Mouse (Mus musculus) forebrain, embryonic 11.5 days (tissue): ENCODE measurements around the gene D930048N14Rik. TPM values are rescaled to one million over a fixed set of nuclear protein-coding genes. Genes with fewer than 3 reads are reported as not detected.
A peak's percentile ranks its signal among the peaks of the same experiment; 100 is the strongest.
"Not testable (repeated sequence)": the region's sequence is repeated elsewhere in the genome, so short reads cannot be mapped to it uniquely, and the experiment has no call there.

ENCODE experiments used
- ATAC-seq: fragments of 200-750 bp; cut with Nextera tagmentation; replicated peaks from 2 replicates; pipeline ENCODE4 v1.8.0; 2017; ENCODE audit warnings: moderate TSS enrichment; ENCODE audit not compliant: low FRiP score
- DNase-seq: peaks from one replicate; pipeline ENCODE4 v3.0.0-alpha.2; 2017; ENCODE audit warnings: low spot score
- H3K27ac ChIP-seq: fragments of 300-500 bp; sonication (generic); 2 replicates; pipeline ENCODE4 v1.5.1; 2014; ENCODE audit warnings: low read depth, low read length
- H3K27me3 ChIP-seq: fragments of 300-500 bp; sonication (generic); 2 replicates; pipeline ENCODE4 v1.6.1; 2014; ENCODE audit warnings: mild to moderate bottlenecking, low read length, mixed read lengths; ENCODE audit not compliant: control insufficient read depth, insufficient read depth
- H3K36me3 ChIP-seq: fragments of 300-500 bp; sonication (generic); 2 replicates; pipeline ENCODE4 v1.6.1; 2014; ENCODE audit warnings: mild to moderate bottlenecking, low read length, moderate library complexity, mixed read lengths; ENCODE audit not compliant: control insufficient read depth, insufficient read depth
- H3K4me1 ChIP-seq: fragments of 300-500 bp; sonication (generic); replicated peaks from 2 replicates; pipeline ENCODE4 v1.6.1; 2014; ENCODE audit warnings: low read length, mixed read lengths; ENCODE audit not compliant: control insufficient read depth, insufficient read depth
- H3K4me2 ChIP-seq: fragments of 300-500 bp; sonication (generic); 2 replicates; pipeline ENCODE4 v1.6.1; 2014; ENCODE audit warnings: low read depth, mild to moderate bottlenecking, low read length, moderate library complexity, mixed read lengths; ENCODE audit not compliant: severe bottlenecking
- H3K4me3 ChIP-seq: fragments of 300-500 bp; sonication (generic); 2 replicates; pipeline ENCODE4 v1.5.1; 2014; ENCODE audit warnings: low read depth, low read length
- H3K9ac ChIP-seq: fragments of 300-500 bp; sonication (generic); 2 replicates; pipeline ENCODE4 v1.6.1; 2014; ENCODE audit warnings: low read length
- H3K9me3 ChIP-seq: fragments of 300-500 bp; sonication (generic); 2 replicates; pipeline ENCODE4 v1.6.1; 2016; ENCODE audit warnings: low read length, mixed read lengths; ENCODE audit not compliant: control insufficient read depth
- WGBS: fragments of 180-500 bp; shearing (Covaris S2); extraction: QIAGEN DNeasy Blood & Tissue Kit; methylation state at CpG from one replicate; pipeline ENCODE4 v1.1.7; 2014; 5-methylcytosine and 5-hydroxymethylcytosine counted together
- polyA plus RNA-seq: library from polyadenylated mRNA; unstranded; fragments of >200 nt; fragmentation: Nextera tagmentation; extraction: Ambion mirVana; gene quantifications from 2 replicates; pipeline ENCODE4 v1.2.1, GENCODE M21; 2014

Gene D930048N14Rik
- polyA plus RNA-seq, 1 experiment from 2014 or later, result 1.1 TPM

- no peak for ATAC-seq
- no peaks in the 10 kb centered on the region for H3K36me3 ChIP-seq
- H3K27me3 ChIP-seq, result no peaks in the 10 kb centered on the region
These were observed 36.5 kb upstream of the D930048N14Rik start for GRCm38 (mm10) chr11:51614256-51614655.

GRCm38 (mm10) chr11:51615129-51615528 lies 35.6 kb upstream of the D930048N14Rik start:
- Histone ChIP-seq H3K9ac (peak overlapping the region; percentile 61), H3K27ac (no peak overlapping the region), H3K4me3 (peak overlapping the region; percentile 14; the same call in 1 of the 2 replicates), H3K4me2 (peak overlapping the region; percentile 55; the same call in 1 of the 2 replicates), H3K27me3 (no peaks in the 10 kb centered on the region), H3K4me1 (peaks cover 5% of the 10 kb centered on the region), H3K36me3 (no peaks in the 10 kb centered on the region), H3K9me3 (no peaks in the 10 kb centered on the region)
- ATAC-seq (no peak), DNase-seq (no peak)
- WGBS, result 54% methylated on average over 7 of the region's 7 CpGs

More at GRCm38 (mm10) chr11:51614256-51614655, 36.5 kb upstream of the D930048N14Rik start:
- WGBS, result 85% methylated on average over 8 of the region's 8 CpGs
- no peak overlapping the region for H3K9ac ChIP-seq
- H3K9me3 ChIP-seq, result no peaks in the 10 kb centered on the region
- peaks cover 5% of the 10 kb centered on the region for H3K4me1 ChIP-seq
- DNase-seq, result no peak
- H3K4me3 ChIP-seq, result no peak overlapping the region
- H3K4me2 ChIP-seq, result no peak overlapping the region
- H3K27ac ChIP-seq, result no peak overlapping the region

- H3K9me3 ChIP-seq, result no peaks in the 10 kb centered on the region
- DNase-seq (peak; percentile 77), ATAC-seq (no peak)
- no peaks in the 10 kb centered on the region for H3K27me3 ChIP-seq
- 3% methylated on average over 14 of the region's 14 CpGs for whole genome bisulfite sequencing
- peaks cover 6% of the 10 kb centered on the region for H3K4me1 ChIP-seq
- H3K4me2 ChIP-seq, result peak overlapping the region; percentile 55
- H3K27ac ChIP-seq, result no peak overlapping the region
- no peaks in the 10 kb centered on the region for H3K36me3 ChIP-seq
- H3K4me3 ChIP-seq, result peak overlapping the region; percentile 14; the same call in 1 of the 2 replicates
- peak overlapping the region; percentile 61 for H3K9ac ChIP-seq
These were observed 35.2 kb upstream of the D930048N14Rik start for GRCm38 (mm10) chr11:51615601-51616000.

- H3K27me3 ChIP-seq, ATAC-seq, H3K36me3 ChIP-seq, H3K9me3 ChIP-seq, H3K27ac ChIP-seq, DNase-seq, H3K4me3 ChIP-seq: not testable (repeated sequence)
- 88% methylated on average over 7 of the region's 7 CpGs for WGBS
- H3K4me1 ChIP-seq, result peaks cover 10% of the 10 kb centered on the region
- peak overlapping the region; percentile 55; the same call in 1 of the 2 replicates for H3K4me2 ChIP-seq
- H3K9ac ChIP-seq, result peak overlapping the region; percentile 61; the same call in 1 of the 2 replicates
These were observed 34.6 kb upstream of the D930048N14Rik start for GRCm38 (mm10) chr11:51616113-51616512.

- Histone ChIP-seq H3K27me3 (no peaks in the 10 kb centered on the region), H3K4me1 (peaks cover 10% of the 10 kb centered on the region), H3K4me2 (no peak overlapping the region), H3K9me3 (no peaks in the 10 kb centered on the region), H3K36me3 (no peaks in the 10 kb centered on the region; the same call in 1 of the 2 replicates), H3K27ac (no peak overlapping the region), H3K9ac (no peak overlapping the region), H3K4me3 (no peak overlapping the region)
- WGBS, result 6% methylated on average over 4 of the region's 4 CpGs
- ATAC-seq (no peak), DNase-seq (peak; percentile 72)
These were observed 33.1 kb upstream of the D930048N14Rik start for GRCm38 (mm10) chr11:51617693-51618092.

- peaks cover 10% of the 10 kb centered on the region for H3K4me1 ChIP-seq
- H3K36me3 ChIP-seq, result peaks cover 3% of the 10 kb centered on the region
- H3K9ac ChIP-seq, result peak overlapping the region; percentile 3; the same call in 1 of the 2 replicates
- H3K27ac ChIP-seq, result no peak overlapping the region
- no peaks in the 10 kb centered on the region for H3K27me3 ChIP-seq
- no peaks in the 10 kb centered on the region for H3K9me3 ChIP-seq
- no peak for DNase-seq
- peak overlapping the region; percentile 53; the same call in 1 of the 2 replicates for H3K4me2 ChIP-seq
- ATAC-seq, result no peak; the same call in 1 of the 2 replicates
- peak overlapping the region; percentile 68 for H3K4me3 ChIP-seq
- 57% methylated on average over 8 of the region's 8 CpGs for WGBS
These were observed 31.8 kb upstream of the D930048N14Rik start for GRCm38 (mm10) chr11:51618894-51619408.

GRCm38 (mm10) chr11:51619409-51620060 lies 31.2 kb upstream of the D930048N14Rik start, which contains the start of gene Nhp2:
Gene Nhp2, plus strand, starts transcription at chr11:51619735.
- H3K4me2 ChIP-seq, result peak within 1 kb of the TSS; percentile 53
- ATAC-seq, result peak; percentile 94
- under 1% methylated on average over 51 of the region's 51 CpGs for WGBS
- H3K36me3 ChIP-seq, result peaks cover 6% of the 10 kb centered on the region
- H3K4me1 ChIP-seq, result peaks cover 10% of the 10 kb centered on the region
- peak within 1 kb of the TSS; percentile 68 for H3K4me3 ChIP-seq
- H3K27me3 ChIP-seq, result no peaks in the 10 kb centered on the region
- no peaks in the 10 kb centered on the region for H3K9me3 ChIP-seq
- peak within 1 kb of the TSS; percentile 74 for H3K9ac ChIP-seq
- H3K27ac ChIP-seq, result no peak within 1 kb of the TSS
- peak; percentile 96 for DNase-seq

- no peak overlapping the region for H3K27ac ChIP-seq
- H3K4me1 ChIP-seq, result peaks cover 10% of the 10 kb centered on the region
- peaks cover 8% of the 10 kb centered on the region for H3K36me3 ChIP-seq
- ATAC-seq, result no peak
- peak overlapping the region; percentile 68 for H3K4me3 ChIP-seq
- WGBS, result 1% methylated on average over 11 of the region's 11 CpGs
- H3K9me3 ChIP-seq, result no peaks in the 10 kb centered on the region
- no peak for DNase-seq
- H3K27me3 ChIP-seq, result no peaks in the 10 kb centered on the region
- peak overlapping the region; percentile 74 for H3K9ac ChIP-seq
- H3K4me2 ChIP-seq, result peak overlapping the region; percentile 53
These were observed 30.7 kb upstream of the D930048N14Rik start for GRCm38 (mm10) chr11:51620084-51620483.
